ENCODE assay signal across 8 mouse cellular contexts in genomic region chr6:99484884-99485216, GRCm38 (mm10). TPM values are rescaled to one million over a fixed set of nuclear protein-coding genes. Genes with fewer than 3 reads are reported as not detected.
A peak's percentile ranks its signal among the peaks of the same experiment; 100 is the strongest.
DNase-seq lines count a peak whose midpoint lies in the region; ATAC-seq and TF ChIP-seq lines count a peak whose summit lies in the region.

No protein-coding gene starts in this region.

- no peaks in the 10 kb centered on the region for H3K27me3 ChIP-seq in heart, embryonic 15.5 days
- H3K27me3 ChIP-seq in hindbrain, embryonic 10.5 days (ENCODE audit: insufficient read depth, poor library complexity, severe bottlenecking): no peaks in the 10 kb centered on the region
- no peaks in the 10 kb centered on the region for H3K27me3 ChIP-seq in liver, postnatal 0 days (ENCODE audit: insufficient read depth, low read length)

- DNase-seq in heart, postnatal 4 days: no peak
- no peak for DNase-seq in ES-E14 (ENCODE audit: low read depth, low spot score)
- DNase-seq in hindbrain, embryonic 10.5 days (ENCODE audit: low spot score): no peak
- DNase-seq in liver, postnatal 0 days: no peak
- no peak for DNase-seq in right cerebral cortex, postnatal 25 days
- no peak for DNase-seq in thymus, postnatal 0 days (ENCODE audit: low spot score)
- no peak for DNase-seq in urinary bladder, postnatal 14 days (ENCODE audit: low spot score)

- ATAC-seq in heart, embryonic 15.5 days (replicated peaks; ENCODE audit: insufficient number of reproducible peaks, insufficient read depth, low FRiP score, low read depth): no peak
- no peak for ATAC-seq in liver, postnatal 0 days

- H3K4me1 ChIP-seq in heart, embryonic 15.5 days (replicated peaks): peaks cover 28% of the 10 kb centered on the region
- peaks cover 2 to 5% of the 10 kb centered on the region in 2 experiments; a peak in 1 of 4 replicates for H3K4me1 ChIP-seq in ES-E14 (ENCODE audit: control insufficient read depth in 2 of 2, insufficient read depth in 2 of 2, low read length in 2 of 2, poor library complexity in 1 of 2)
- H3K4me1 ChIP-seq in hindbrain, embryonic 10.5 days (replicated peaks): peaks cover 31% of the 10 kb centered on the region
- peaks cover 11% of the 10 kb centered on the region for H3K4me1 ChIP-seq in liver, postnatal 0 days (ENCODE audit: insufficient read depth)

- in situ Hi-C loops in ES-E14 (cut with MboI; ENCODE audit: low sequenced_read_pairs in 2 of 2, unreplicated experiment in 2 of 2): no loop called here

- H3K27ac ChIP-seq in heart, embryonic 15.5 days: peak overlapping the region; percentile 97
- no peak overlapping the region for H3K27ac ChIP-seq in ES-E14 (ENCODE audit: insufficient read depth, low read depth, low read length, poor library complexity, severe bottlenecking)
- H3K27ac ChIP-seq in hindbrain, embryonic 10.5 days: peak overlapping the region; percentile 25
- H3K27ac ChIP-seq in liver, postnatal 0 days (ENCODE audit: low read depth): peak overlapping the region; percentile 62

- TF ChIP-seq CTCF in liver, postnatal 0 days (IDR thresholded peaks at IDR 0.05; ENCODE audit: low read depth): no peak

- peak overlapping the region; percentile 67 for H3K4me2 ChIP-seq in heart, embryonic 15.5 days
- H3K4me2 ChIP-seq in liver, postnatal 0 days (ENCODE audit: low read depth, low read length): peak overlapping the region; percentile 53

- H3K9me3 ChIP-seq in heart, embryonic 15.5 days (replicated peaks): no peaks in the 10 kb centered on the region
- H3K9me3 ChIP-seq in ES-E14 (ENCODE audit: control insufficient read depth, insufficient read depth, low read depth, low read length): no peaks in the 10 kb centered on the region
- H3K9me3 ChIP-seq in hindbrain, embryonic 10.5 days: no peaks in the 10 kb centered on the region
- H3K9me3 ChIP-seq in liver, postnatal 0 days (ENCODE audit: low read length): no peaks in the 10 kb centered on the region

- peak overlapping the region; percentile 57 for H3K9ac ChIP-seq in heart, embryonic 15.5 days
- no peak overlapping the region for H3K9ac ChIP-seq in ES-E14 (ENCODE audit: insufficient read depth, low read depth, low read length, poor library complexity, severe bottlenecking)
- no peak overlapping the region for H3K9ac ChIP-seq in liver, postnatal 0 days (replicated peaks)

- no peaks in the 10 kb centered on the region for H3K36me3 ChIP-seq in heart, embryonic 15.5 days
- H3K36me3 ChIP-seq in ES-E14 (ENCODE audit: control insufficient read depth, insufficient read depth, low read length, poor library complexity, severe bottlenecking): no peaks in the 10 kb centered on the region
- peaks cover 5% of the 10 kb centered on the region; the same call in 1 of the 2 replicates for H3K36me3 ChIP-seq in hindbrain, embryonic 10.5 days
- peaks cover 4% of the 10 kb centered on the region; the same call in 1 of the 2 replicates for H3K36me3 ChIP-seq in liver, postnatal 0 days (replicated peaks; ENCODE audit: insufficient read depth, low read length)

- no peak for TF ChIP-seq EP300 in liver, postnatal 0 days (IDR thresholded peaks at IDR 0.05; ENCODE audit: low read depth)

- 16% methylated on average over 8 of the region's 8 CpGs for WGBS in heart, embryonic 15.5 days
- 69% methylated on average over 8 of the region's 8 CpGs for WGBS in hindbrain, embryonic 10.5 days
- 33% methylated on average over 8 of the region's 8 CpGs for WGBS in liver, postnatal 0 days (ENCODE audit: insufficient replicate concordance)

- peak overlapping the region; percentile 36 for H3K4me3 ChIP-seq in heart, embryonic 15.5 days
- H3K4me3 ChIP-seq in ES-E14 (ENCODE audit: insufficient read depth in 1 of 2, low read depth in 1 of 2, low read length in 2 of 2, poor library complexity in 1 of 2, severe bottlenecking in 1 of 2): peak overlapping the region; percentile 5 to 10; a peak in 2 of 4 replicates
- H3K4me3 ChIP-seq in hindbrain, embryonic 10.5 days: no peak overlapping the region
- no peak overlapping the region for H3K4me3 ChIP-seq in liver, postnatal 0 days (ENCODE audit: low read depth, low read length)

TF ChIP-seq in ES-E14, 5 proteins besides CTCF, POLR2A, EP300 and RAD21:
- TF ChIP-seq MAFK (IDR thresholded peaks at IDR 0.05; ENCODE audit: insufficient read depth, low read depth, low read length): no peak
- no peak for TF ChIP-seq HCFC1 (IDR thresholded peaks at IDR 0.05; ENCODE audit: borderline replicate concordance, insufficient read depth, low read length)
- TF ChIP-seq ZNF384 (IDR thresholded peaks at IDR 0.05; ENCODE audit: low read depth, low read length): no peak
- TF ChIP-seq ZC3H11A (IDR thresholded peaks at IDR 0.05; ENCODE audit: borderline replicate concordance, low read depth, low read length): no peak
- no peak for TF ChIP-seq CHD2 (IDR thresholded peaks at IDR 0.05; ENCODE audit: low read depth, low read length)

RNA-seq across cellular contexts. Expression of gene Foxp1, which starts 37.7 kb away (rescaled TPM):
- polyA plus RNA-seq in heart, embryonic 15.5 days (2015; fragmentation: Nextera tagmentation; extraction: Ambion mirVana): 66.8 and 77.5 TPM in 2 replicates
- 10 to 100 TPM; 66.1 to 67.0 TPM for total RNA-seq in heart, postnatal 4 days (2021)
- total RNA-seq in ES-E14 (2012; rRNA removed): 70.0 and 108 TPM in 2 replicates
- 64.3 and 67.1 TPM in 2 replicates for polyA plus RNA-seq in hindbrain, embryonic 10.5 days (2016; fragmentation: Nextera tagmentation; extraction: Ambion mirVana)
- 18.4 and 18.9 TPM in 2 replicates for polyA plus RNA-seq in liver, postnatal 0 days (2015; fragmentation: Nextera tagmentation; extraction: Ambion mirVana)
- polyA plus RNA-seq in thymus, postnatal 0 days (2015; fragmentation: Nextera tagmentation; extraction: Ambion mirVana): 63.7 and 82.5 TPM in 2 replicates

Comparison
In these comparisons a context has a peak if more than half of its experiments do, and no peak if none do; other contexts are left out.
1. H3K4me3 ChIP-seq: peak in heart, embryonic 15.5 days (single experiment) and ES-E14 (2 of 2); none in hindbrain, embryonic 10.5 days (single experiment) and liver, postnatal 0 days (single experiment).